Mouse (Mus musculus) forebrain, embryonic 16.5 days (tissue): ENCODE results near the gene Anapc4. TPM values are rescaled to one million over a fixed set of nuclear protein-coding genes. Genes with fewer than 3 reads are reported as not detected.

Experiments
- ATAC-seq: fragments of 200-750 bp; cut with Nextera tagmentation; 2 replicates; pipeline ENCODE4 v1.8.0; 2017; ENCODE audit warnings: mild to moderate bottlenecking, moderate library complexity
- H3K27ac ChIP-seq: fragments of 300-500 bp; sonication (generic); 2 replicates; pipeline ENCODE4 v1.5.1; 2014; ENCODE audit warnings: low read length, control low read depth
- H3K27me3 ChIP-seq: fragments of 300-500 bp; sonication (generic); replicated peaks from 2 replicates; pipeline ENCODE4 v1.6.1; 2014; ENCODE audit warnings: low read length; ENCODE audit not compliant: control insufficient read depth, insufficient read depth
- H3K36me3 ChIP-seq: fragments of 300-500 bp; sonication (generic); 2 replicates; pipeline ENCODE4 v1.6.1; 2014; ENCODE audit not compliant: control insufficient read depth, insufficient read depth
- H3K4me1 ChIP-seq: fragments of 300-500 bp; sonication (generic); replicated peaks from 2 replicates; pipeline ENCODE4 v1.6.1; 2014; ENCODE audit warnings: low read length; ENCODE audit not compliant: control insufficient read depth, insufficient read depth
- H3K4me2 ChIP-seq: fragments of 300-500 bp; sonication (generic); 2 replicates; pipeline ENCODE4 v1.6.1; 2014; ENCODE audit warnings: mild to moderate bottlenecking, low read length, control low read depth
- H3K4me3 ChIP-seq: fragments of 300-500 bp; sonication (generic); replicated peaks from 2 replicates; pipeline ENCODE4 v1.5.1; 2014; ENCODE audit warnings: mild to moderate bottlenecking, low read length, control low read depth
- H3K9ac ChIP-seq: fragments of 300-500 bp; sonication (generic); replicated peaks from 2 replicates; pipeline ENCODE4 v1.6.1; 2014; ENCODE audit warnings: low read depth, low read length, control low read depth
- H3K9me3 ChIP-seq: fragments of 300-500 bp; sonication (generic); 2 replicates; pipeline ENCODE4 v1.6.1; 2016; ENCODE audit warnings: low read length; ENCODE audit not compliant: control insufficient read depth
- WGBS: fragments of 180-500 bp; shearing (Covaris S2); extraction: QIAGEN DNeasy Blood & Tissue Kit; methylation state at CpG from one replicate; pipeline ENCODE4 v1.1.7; 2014; 5-methylcytosine and 5-hydroxymethylcytosine counted together
- polyA plus RNA-seq: library from polyadenylated mRNA; unstranded; fragments of >200 nt; fragmentation: Nextera tagmentation; extraction: Ambion mirVana; gene quantifications from 2 replicates; pipeline ENCODE4 v1.2.1, GENCODE M21; 2015

Anapc4 gene
- polyA plus RNA-seq, 1 experiment from 2014 or later, result 114 TPM

- Histone ChIP-seq H3K4me2 (no peak overlapping the region), H3K4me1 (no peaks in the 10 kb centered on the region), H3K27ac (no peak overlapping the region), H3K9me3 (no peaks in the 10 kb centered on the region), H3K9ac (no peak overlapping the region), H3K4me3 (no peak overlapping the region), H3K27me3 (no peaks in the 10 kb centered on the region), H3K36me3 (no peaks in the 10 kb centered on the region)
- 83% methylated on average over 7 of the region's 7 CpGs for WGBS
- ATAC-seq, result no peak
Observed at GRCm38 (mm10) chr5:52913711-52914110, 79.9 kb downstream of the Anapc4 start.

GRCm38 (mm10) chr5:52916186-52916585 lies 82.4 kb downstream of the Anapc4 start:
- H3K9ac ChIP-seq, result no peak overlapping the region
- H3K4me3 ChIP-seq, result no peak overlapping the region
- no peak overlapping the region for H3K4me2 ChIP-seq
- no peak overlapping the region for H3K27ac ChIP-seq
- 74% methylated on average over 6 of the region's 6 CpGs for WGBS
- no peaks in the 10 kb centered on the region for H3K9me3 ChIP-seq
- no peaks in the 10 kb centered on the region for H3K4me1 ChIP-seq
- ATAC-seq, result no peak
- H3K27me3 ChIP-seq, result no peaks in the 10 kb centered on the region
- no peaks in the 10 kb centered on the region for H3K36me3 ChIP-seq

Other genes starting within 250 kb of the Anapc4 start
- 8.5 and 9.0 TPM in 2 replicates for gene Sepsecs, start 164.3 kb upstream of the Anapc4 start, polyA plus RNA-seq
- gene Pi4k2b, start 92.4 kb upstream of the Anapc4 start, polyA plus RNA-seq, result 5.4 and 6.2 TPM in 2 replicates
- 12.3 and 15.3 TPM in 2 replicates for gene Zcchc4, start 58.6 kb upstream of the Anapc4 start, polyA plus RNA-seq
- 0.11 TPM in 1 of 2 replicates, not detected in the other for gene Slc34a2, start 204.1 kb downstream of the Anapc4 start, polyA plus RNA-seq